Mouse (Mus musculus) heart, adult 2 months (tissue): ENCODE results near the gene Tmem268. TPM values are rescaled to one million over a fixed set of nuclear protein-coding genes. Genes with fewer than 3 reads are reported as not detected.

Source experiments
- DNase-seq, 2 experiments: peaks; one replicate each; pipeline ENCODE4 v3.0.0; 2021
- H3K27ac ChIP-seq: fragments of 200-600 bp; 2 replicates; pipeline ENCODE4 v1.8.1; 2022
- H3K27me3 ChIP-seq: fragments of 200-500 bp; 2 replicates; pipeline ENCODE4 v1.6.1; 2012; ENCODE audit warnings: mild to moderate bottlenecking, low read length, inconsistent platforms, mixed read lengths; ENCODE audit not compliant: control insufficient read depth, insufficient read depth
- H3K36me3 ChIP-seq: fragments of 200-500 bp; 2 replicates; pipeline ENCODE4 v1.6.1; 2012; ENCODE audit warnings: low read length, inconsistent platforms; ENCODE audit not compliant: control insufficient read depth, insufficient read depth
- H3K4me1 ChIP-seq: fragments of 200-500 bp; 2 replicates; pipeline ENCODE4 v1.6.1; 2011; ENCODE audit warnings: low read length; ENCODE audit not compliant: control insufficient read depth, insufficient read depth
- H3K4me3 ChIP-seq: fragments of 200-600 bp; 2 replicates; pipeline ENCODE4 v1.8.1; 2022
- H3K79me2 ChIP-seq: fragments of 200-500 bp; replicated peaks from 2 replicates; pipeline ENCODE4 v1.6.1; 2012; ENCODE audit warnings: mild to moderate bottlenecking, inconsistent platforms, low read length, moderate library complexity, mixed read lengths; ENCODE audit not compliant: control insufficient read depth, insufficient read depth
- H3K9ac ChIP-seq: fragments of 200-500 bp; 2 replicates; pipeline ENCODE4 v1.6.1; 2012; ENCODE audit warnings: low read depth, mild to moderate bottlenecking, control low read depth, inconsistent platforms, low read length, mixed read lengths
- CTCF ChIP-seq: fragments of 200-600 bp; IDR thresholded peaks from 2 replicates; pipeline ENCODE4 v1.8.1; 2022; ENCODE audit warnings: antibody characterized with exemption, mild to moderate bottlenecking, moderate library complexity
- EP300 ChIP-seq: fragments of 200-500 bp; IDR thresholded peaks from 2 replicates; pipeline ENCODE4 v1.6.1; 2011; ENCODE audit warnings: low read depth, low read length, control low read depth; ENCODE audit not compliant: insufficient read depth
- POLR2A ChIP-seq: fragments of 200-500 bp; IDR thresholded peaks from 2 replicates; pipeline ENCODE4 v1.6.1; 2011; ENCODE audit warnings: mild to moderate bottlenecking, low read depth, low read length, control low read depth; ENCODE audit not compliant: insufficient read depth
- WGBS: fragments of 180-500 bp; shearing (Covaris S2); methylation state at CpG from one replicate; pipeline ENCODE4 v1.1.7; 2018; 5-methylcytosine and 5-hydroxymethylcytosine counted together
- intact Hi-C: fragments of 180-260 bp; cut with DNase I; formaldehyde crosslinking; loops from one replicate; pipeline ENCODE4 v1.15.1; 2025
- polyA plus RNA-seq: library from polyadenylated mRNA; depleted of rRNA; stranded (reverse); fragments of >200 nt; gene quantifications from 2 replicates; pipeline ENCODE4 v1.2.3, GENCODE M21; 2012
- total RNA-seq, 2 experiments: library from RNA; stranded (reverse); gene quantifications; 2 replicates each; pipeline ENCODE4 v1.2.3; 2021

The Tmem268 gene
- total and polyA plus RNA-seq, 3 experiments: 8.3 to 11.0 (median 10.9) TPM

GRCm38 (mm10) chr4:63605968-63606367 is 47.4 kb downstream of the Tmem268 start:
- intact Hi-C loops: loop anchor here (5.0 kb wide), 1 partner anchor 94 kb away; no protein-coding TSS in a partner anchor
- Histone ChIP-seq H3K9ac (no peak overlapping the region), H3K27ac (peak overlapping the region; percentile 75), H3K79me2 (no peaks in the 10 kb centered on the region), H3K27me3 (no peaks in the 10 kb centered on the region), H3K4me1 (peaks cover 2% of the 10 kb centered on the region; the same call in 1 of the 2 replicates), H3K4me3 (no peak overlapping the region), H3K36me3 (no peaks in the 10 kb centered on the region; the same call in 1 of the 2 replicates)
- DNase-seq: no peak
- 58% methylated on average over 1 of the region's 1 CpGs for WGBS
- TF ChIP-seq POLR2A: no peak
- TF ChIP-seq EP300: no peak
- TF ChIP-seq CTCF: no peak

DNA sequence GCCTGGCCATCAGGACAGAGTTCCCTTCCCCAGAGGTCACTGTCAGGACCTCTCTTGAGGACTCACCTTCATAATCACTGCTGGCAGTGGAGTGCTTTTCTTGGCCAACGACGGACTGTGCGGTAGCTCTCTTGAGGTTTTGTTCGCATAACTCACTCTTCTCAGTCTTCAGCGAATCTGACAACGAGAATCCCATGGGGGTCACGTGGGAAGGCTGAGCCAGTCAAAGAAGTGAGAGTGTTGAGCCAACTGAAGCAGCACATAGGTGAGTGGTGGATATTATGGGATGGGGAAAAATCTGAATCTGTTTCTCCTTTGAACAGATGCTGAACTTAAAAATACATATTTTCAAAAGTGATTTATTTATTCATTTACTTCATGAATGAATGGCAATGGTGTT is 49.8 kb downstream of the Tmem268 start:
- H3K4me1 ChIP-seq: peaks cover 2% of the 10 kb centered on the region; the same call in 1 of the 2 replicates
- H3K4me3 ChIP-seq: no peak overlapping the region
- WGBS: 69% methylated on average over 7 of the region's 7 CpGs
- H3K27me3 ChIP-seq: no peaks in the 10 kb centered on the region
- H3K9ac ChIP-seq: no peak overlapping the region
- H3K79me2 ChIP-seq: no peaks in the 10 kb centered on the region
- H3K36me3 ChIP-seq: no peaks in the 10 kb centered on the region; the same call in 1 of the 2 replicates
- no peak for TF ChIP-seq POLR2A
- no peak for TF ChIP-seq EP300
- DNase-seq: no peak
- intact Hi-C loops: loop anchor here (5.0 kb wide), 1 partner anchor 96 kb away; no protein-coding TSS in a partner anchor
- H3K27ac ChIP-seq: no peak overlapping the region

GRCm38 (mm10) chr4:63621861-63622260 is 63.3 kb downstream of the Tmem268 start:
- Histone ChIP-seq H3K79me2 (no peaks in the 10 kb centered on the region), H3K36me3 (no peaks in the 10 kb centered on the region), H3K4me1 (no peaks in the 10 kb centered on the region), H3K4me3 (no peak overlapping the region), H3K27ac (no peak overlapping the region), H3K9ac (no peak overlapping the region), H3K27me3 (no peaks in the 10 kb centered on the region)
- DNase-seq: no peak
- TF ChIP-seq POLR2A (no peak), EP300 (no peak)
- WGBS: 65% methylated on average over 2 of the region's 2 CpGs
- intact Hi-C loops: no loop called here

DNA sequence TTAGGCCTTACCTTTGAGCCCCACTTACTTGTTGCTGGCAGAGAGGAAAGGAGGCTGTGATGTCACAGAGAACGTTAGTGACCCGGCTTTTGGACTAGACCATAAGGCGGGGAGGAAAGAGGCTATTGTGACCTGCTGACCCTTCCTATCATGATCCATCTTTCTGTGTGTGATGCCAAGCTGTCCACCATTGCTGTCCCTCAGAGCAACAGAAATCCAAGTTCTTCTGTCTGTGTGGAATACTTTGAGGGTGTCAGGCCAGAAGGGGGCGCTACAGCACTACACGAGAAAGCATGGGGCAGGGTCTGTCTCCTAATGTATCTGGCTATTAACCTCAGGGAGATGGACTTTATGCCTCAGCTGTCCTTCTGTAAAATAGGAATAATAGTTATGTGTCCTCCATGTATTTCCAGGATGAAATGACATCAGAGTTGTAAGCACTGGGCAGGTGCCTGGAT is 63.8 kb downstream of the Tmem268 start, which contains the start of gene Tex48:
Gene Tex48, minus strand, starts transcription at position 51 of the 458 bp plus-strand sequence.
- intact Hi-C loops: no loop called here
- TF ChIP-seq EP300 (no peak), CTCF (peak; percentile 53)
- no peaks in the 10 kb centered on the region for H3K79me2 ChIP-seq
- no peaks in the 10 kb centered on the region for H3K4me1 ChIP-seq
- DNase-seq: no peak
- H3K36me3 ChIP-seq: no peaks in the 10 kb centered on the region
- no peak within 1 kb of the TSS for H3K4me3 ChIP-seq
- 47% methylated on average over 5 of the region's 5 CpGs for WGBS
- H3K27me3 ChIP-seq: no peaks in the 10 kb centered on the region
- H3K9ac ChIP-seq: no peak within 1 kb of the TSS
- H3K27ac ChIP-seq: no peak within 1 kb of the TSS

GRCm38 (mm10) chr4:63625563-63626080 is 67.0 kb downstream of the Tmem268 start:
- Histone ChIP-seq H3K9ac (no peak overlapping the region), H3K79me2 (no peaks in the 10 kb centered on the region), H3K4me3 (no peak overlapping the region), H3K27me3 (no peaks in the 10 kb centered on the region), H3K36me3 (no peaks in the 10 kb centered on the region), H3K4me1 (no peaks in the 10 kb centered on the region), H3K27ac (no peak overlapping the region)
- TF ChIP-seq EP300 (no peak), CTCF (no peak), POLR2A (no peak)
- 52% methylated on average over 3 of the region's 3 CpGs for WGBS
- no peak for DNase-seq
- intact Hi-C loops: no loop called here

- Histone ChIP-seq H3K4me1 (no peaks in the 10 kb centered on the region), H3K9ac (no peak overlapping the region), H3K27ac (no peak overlapping the region), H3K27me3 (no peaks in the 10 kb centered on the region), H3K79me2 (no peaks in the 10 kb centered on the region), H3K4me3 (no peak overlapping the region), H3K36me3 (no peaks in the 10 kb centered on the region)
- intact Hi-C loops: no loop called here
- 79% methylated on average over 8 of the region's 8 CpGs for WGBS
- no peak for DNase-seq
- TF ChIP-seq POLR2A (no peak), CTCF (no peak), EP300 (no peak)
These were observed 68.5 kb downstream of the Tmem268 start for GRCm38 (mm10) chr4:63627111-63627510.
